Mouse (Mus musculus) cerebral cortex, adult 2 months (tissue): ENCODE measurements around the gene Tmbim1.

Experiments
- WGBS: fragments of 180-500 bp; shearing (Covaris S2); methylation state at CpG from one replicate; pipeline ENCODE4 v1.1.7; 2018; 5-methylcytosine and 5-hydroxymethylcytosine counted together

Gene Tmbim1

GRCm38 (mm10) chr1:74329899-74330431 lies 24.5 kb upstream of the Tmbim1 start:
- 67% methylated on average over 7 of the region's 7 CpGs for WGBS

- WGBS, result 77% methylated on average over 2 of the region's 2 CpGs
Observed at GRCm38 (mm10) chr1:74326916-74327315, 21.5 kb upstream of the Tmbim1 start.

- WGBS, result 83% methylated on average over 3 of the region's 3 CpGs
Observed at GRCm38 (mm10) chr1:74321396-74321795, 16.0 kb upstream of the Tmbim1 start.

DNA sequence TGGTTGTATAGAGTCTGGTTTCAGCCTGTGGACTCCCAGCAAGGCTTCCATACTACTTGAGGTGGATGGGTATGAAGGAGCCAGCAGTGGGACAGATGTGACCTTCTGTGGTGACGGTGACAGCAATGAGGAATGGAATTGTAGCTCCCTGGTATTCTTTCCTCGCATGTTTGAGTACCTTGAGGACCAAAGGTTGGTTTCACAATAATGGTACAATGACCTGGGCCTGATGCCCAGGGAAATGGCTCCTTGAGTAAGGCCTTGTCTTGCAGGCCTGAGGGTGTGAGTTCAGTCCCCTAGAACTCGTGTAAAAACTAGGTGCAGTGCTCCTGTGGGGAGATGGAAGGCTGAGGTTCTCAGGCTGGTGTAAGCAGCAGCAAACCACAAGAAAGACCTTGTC lies 13.3 kb upstream of the Tmbim1 start:
- WGBS, result over 99% methylated on average over 3 of the region's 3 CpGs

DNA sequence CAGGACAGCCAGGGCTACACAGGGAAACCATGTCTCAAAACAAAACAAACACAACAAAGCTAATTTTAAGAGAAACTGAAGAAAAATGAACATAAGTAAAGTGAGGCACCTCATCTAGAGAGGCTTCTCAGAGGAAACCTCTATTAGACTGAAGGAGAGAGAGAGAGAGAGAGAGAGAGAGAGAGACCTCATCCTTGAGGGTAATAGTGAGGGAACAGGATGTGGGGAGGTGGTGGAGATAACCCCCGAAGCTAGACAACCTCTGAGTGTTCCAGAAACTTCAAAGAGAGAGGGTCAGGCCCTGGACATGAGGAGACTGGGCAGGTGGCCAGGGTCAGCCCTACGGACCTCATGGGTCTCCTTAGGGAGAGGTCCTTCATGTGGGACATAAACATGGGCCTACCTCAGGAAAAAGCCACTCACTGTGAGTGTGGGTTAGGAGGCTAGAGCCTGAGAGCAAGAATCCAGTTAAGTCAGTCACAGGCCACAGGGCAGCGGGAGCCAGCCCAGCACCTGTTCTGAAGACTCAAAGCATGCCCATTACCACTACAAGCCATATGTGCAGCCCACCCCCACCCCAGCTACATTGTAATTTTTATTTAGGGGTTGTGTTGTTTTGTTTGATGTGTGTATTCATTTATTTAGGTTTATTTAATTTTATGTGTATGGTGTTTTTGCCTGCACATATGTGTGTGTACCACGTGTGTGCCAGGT lies 10.8 kb upstream of the Tmbim1 start:
- 78% methylated on average over 4 of the region's 4 CpGs for WGBS

DNA sequence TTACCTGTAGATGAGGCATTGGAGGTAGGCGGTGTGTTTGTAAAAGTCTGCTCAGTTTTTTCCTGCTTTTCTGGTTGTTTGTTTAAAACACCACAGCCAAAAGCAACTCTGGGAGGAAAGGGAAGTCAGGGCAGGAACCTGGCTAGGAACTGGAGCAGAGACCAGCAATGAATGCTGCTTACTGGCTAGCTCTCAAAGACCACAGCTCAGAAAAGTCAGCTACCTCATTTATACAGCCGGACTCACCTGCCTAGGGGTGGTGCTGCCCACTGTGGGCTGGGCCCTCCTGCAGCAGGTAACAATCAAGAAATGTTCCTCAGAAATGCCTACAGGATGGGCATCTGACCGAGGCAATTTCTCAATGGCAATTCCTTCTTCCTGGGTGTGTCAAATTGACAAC lies 9.4 kb upstream of the Tmbim1 start:
- 75% methylated on average over 3 of the region's 3 CpGs for WGBS

GRCm38 (mm10) chr1:74313049-74313692 lies 7.7 kb upstream of the Tmbim1 start:
- WGBS, result 1% methylated on average over 3 of the region's 3 CpGs

DNA sequence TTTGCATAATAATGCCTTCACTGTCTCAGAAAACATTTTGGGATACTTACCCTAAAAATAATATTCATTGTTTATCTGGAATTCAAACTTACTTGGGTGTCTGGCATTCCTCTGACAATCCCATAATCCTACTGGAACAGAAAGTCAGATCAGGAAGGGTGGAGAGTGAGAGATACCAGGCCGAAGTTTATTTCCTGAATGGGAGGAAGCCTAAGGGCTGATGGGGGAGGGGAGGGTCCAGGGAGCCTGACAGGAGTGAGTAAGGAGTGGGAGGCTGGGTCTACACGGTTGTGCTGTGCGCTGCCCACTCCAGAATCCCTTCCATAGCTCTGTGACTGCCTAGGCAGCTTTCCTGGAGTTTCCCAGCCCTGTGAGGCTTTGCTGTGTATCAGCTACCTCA lies 4.3 kb upstream of the Tmbim1 start:
- WGBS, result 54% methylated on average over 3 of the region's 3 CpGs

GRCm38 (mm10) chr1:74308001-74308964 lies 2.9 kb upstream of the Tmbim1 start:
- WGBS, result 87% methylated on average over 10 of the region's 10 CpGs

DNA sequence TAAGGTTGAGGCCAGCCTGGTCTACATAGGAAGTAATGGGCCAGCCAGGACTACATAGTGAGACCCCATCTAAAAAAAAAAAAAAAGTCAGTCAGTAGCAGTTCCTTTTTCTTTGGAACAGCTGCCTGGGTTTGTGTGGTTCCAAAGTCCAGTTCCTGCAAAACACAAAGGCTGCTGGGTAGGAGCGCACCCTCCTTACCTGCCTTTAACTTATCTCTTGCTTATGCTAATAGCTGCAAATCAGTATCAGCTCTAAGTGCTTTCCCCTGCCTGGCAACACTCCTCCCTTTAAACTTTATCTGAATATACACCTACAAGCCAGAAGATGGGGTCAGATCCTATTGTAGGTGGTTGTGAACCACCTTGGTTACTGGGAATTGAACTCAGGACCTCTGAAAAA lies 1.7 kb upstream of the Tmbim1 start:
- whole genome bisulfite sequencing, result 100% methylated on average over 1 of the region's 1 CpGs

DNA sequence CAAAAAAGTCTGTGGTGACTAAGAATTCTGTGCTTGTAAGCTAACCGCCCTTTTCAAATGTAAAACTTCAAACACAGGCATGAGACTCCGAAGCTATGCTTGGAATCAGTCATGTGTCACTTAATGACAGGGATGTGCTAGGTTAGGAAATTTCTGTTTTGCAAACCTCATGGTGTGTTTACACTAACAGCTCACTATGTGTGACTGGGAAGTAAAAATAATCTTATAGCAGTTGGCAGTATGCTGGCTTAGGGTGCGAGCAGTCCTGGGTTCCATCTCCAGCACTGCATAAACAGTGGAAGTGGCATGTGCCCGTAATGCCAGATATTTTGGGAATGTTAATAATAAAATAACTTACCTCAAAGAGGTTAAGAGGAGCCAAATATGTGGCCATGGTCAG lies 476 bp downstream of the Tmbim1 start:
- WGBS, result 73% methylated on average over 4 of the region's 4 CpGs

- WGBS, result 21% methylated on average over 12 of the region's 12 CpGs
Observed at GRCm38 (mm10) chr1:74304339-74304790, 1.1 kb downstream of the Tmbim1 start.

DNA sequence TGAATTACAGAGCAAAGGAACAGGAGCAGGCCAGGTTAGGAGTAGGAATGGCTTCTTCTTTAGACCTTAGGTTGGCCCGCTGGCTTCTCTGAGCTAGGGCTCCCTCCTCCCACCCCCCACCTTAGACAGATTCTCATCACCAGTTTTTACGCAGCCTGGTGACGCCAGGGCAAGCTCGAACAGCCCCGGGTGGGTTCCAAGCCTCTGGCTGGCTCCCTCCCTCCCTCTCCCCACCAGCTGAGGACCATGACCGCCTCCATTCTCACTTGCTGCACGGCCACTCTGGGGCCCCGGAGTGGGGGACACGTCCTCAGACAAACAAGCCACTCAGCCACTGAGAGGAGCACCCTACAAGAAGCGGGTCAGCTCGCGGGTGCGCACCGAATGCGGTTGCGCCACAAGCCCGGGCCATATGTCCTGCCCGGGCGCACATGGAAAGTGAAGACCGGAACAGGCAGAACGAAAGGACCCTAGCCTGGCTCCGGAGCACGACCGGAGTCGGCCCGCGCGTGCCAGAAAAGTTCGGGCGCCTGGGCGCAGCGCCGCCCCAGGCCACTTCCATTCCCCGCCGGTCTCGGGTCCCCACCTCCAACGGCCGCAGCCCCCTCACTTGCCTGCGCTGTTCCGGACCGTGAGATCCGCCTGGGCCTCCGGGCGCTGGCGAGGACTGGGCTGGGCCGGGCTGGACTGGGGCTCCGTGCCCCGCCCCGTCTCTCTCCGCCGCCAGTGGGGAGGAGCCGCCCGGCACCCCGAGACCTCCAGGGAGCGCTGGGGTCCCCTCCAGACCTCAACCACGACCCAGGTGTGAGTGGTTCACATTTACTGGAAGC lies 1.7 kb downstream of the Tmbim1 start:
- 4% methylated on average over 56 of the region's 56 CpGs for WGBS

- 71% methylated on average over 2 of the region's 2 CpGs for WGBS
Observed at GRCm38 (mm10) chr1:74302835-74303234, 2.6 kb downstream of the Tmbim1 start.

DNA sequence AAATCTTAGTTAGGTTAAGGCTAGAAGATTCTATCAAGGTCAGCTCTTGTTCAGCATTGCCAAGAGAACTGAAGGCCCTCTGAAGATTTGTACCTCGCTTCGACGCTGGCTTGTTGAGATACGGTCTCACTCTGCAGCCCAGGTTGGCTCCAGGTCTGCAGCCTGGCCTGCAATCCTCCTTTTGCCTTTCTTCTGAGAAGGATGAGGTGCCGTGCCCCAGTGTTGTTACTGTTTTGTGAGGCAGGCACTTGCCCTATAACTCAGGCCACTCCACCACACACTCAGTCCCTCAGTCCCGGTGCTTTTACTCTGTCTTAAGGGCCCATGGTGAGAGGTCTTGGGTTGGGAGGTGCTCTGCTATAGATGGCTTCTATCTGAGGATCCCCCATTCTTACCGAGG lies 3.2 kb downstream of the Tmbim1 start:
- 78% methylated on average over 7 of the region's 7 CpGs for WGBS

DNA sequence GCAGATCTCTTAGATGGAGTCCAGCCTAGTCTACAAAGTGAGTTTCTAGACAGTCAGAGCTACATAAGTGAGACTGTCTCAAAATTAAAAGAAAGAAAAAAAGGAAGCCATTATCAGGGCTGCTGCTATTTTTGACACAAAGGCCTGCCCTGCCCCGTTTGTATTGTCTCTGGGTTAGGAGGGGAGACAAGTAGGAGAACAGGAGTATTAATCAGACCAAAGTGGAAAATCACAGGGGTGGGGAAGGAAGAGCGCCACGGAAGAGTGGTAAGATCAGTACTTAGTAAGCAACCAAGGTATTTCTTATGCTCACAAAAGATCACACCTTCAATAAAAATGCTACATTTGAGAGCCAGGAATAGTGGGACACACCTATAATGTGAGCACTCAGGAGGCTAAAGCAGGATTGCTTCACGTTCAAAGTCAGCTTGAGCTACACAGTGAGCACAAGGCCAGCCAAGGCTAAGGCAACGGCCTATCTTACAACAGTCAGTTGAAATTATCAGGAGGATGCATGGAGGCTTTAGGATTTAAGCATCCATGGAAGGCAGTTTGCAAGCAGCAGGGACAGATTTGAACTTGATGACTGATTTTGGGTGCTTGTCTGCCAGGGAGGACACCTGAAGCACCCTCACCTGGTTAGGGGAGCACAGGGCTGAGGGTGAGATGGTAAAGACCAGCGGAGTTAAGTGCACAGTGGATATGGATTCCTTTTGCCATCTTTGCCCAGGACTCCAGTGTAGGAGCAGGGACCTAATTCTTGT lies 4.9 kb downstream of the Tmbim1 start:
- 69% methylated on average over 6 of the region's 6 CpGs for WGBS

- WGBS, result 51% methylated on average over 5 of the region's 5 CpGs
Observed at GRCm38 (mm10) chr1:74298996-74299395, 6.4 kb downstream of the Tmbim1 start.

GRCm38 (mm10) chr1:74298157-74298750 lies 7.2 kb downstream of the Tmbim1 start:
- 78% methylated on average over 5 of the region's 5 CpGs for WGBS

DNA sequence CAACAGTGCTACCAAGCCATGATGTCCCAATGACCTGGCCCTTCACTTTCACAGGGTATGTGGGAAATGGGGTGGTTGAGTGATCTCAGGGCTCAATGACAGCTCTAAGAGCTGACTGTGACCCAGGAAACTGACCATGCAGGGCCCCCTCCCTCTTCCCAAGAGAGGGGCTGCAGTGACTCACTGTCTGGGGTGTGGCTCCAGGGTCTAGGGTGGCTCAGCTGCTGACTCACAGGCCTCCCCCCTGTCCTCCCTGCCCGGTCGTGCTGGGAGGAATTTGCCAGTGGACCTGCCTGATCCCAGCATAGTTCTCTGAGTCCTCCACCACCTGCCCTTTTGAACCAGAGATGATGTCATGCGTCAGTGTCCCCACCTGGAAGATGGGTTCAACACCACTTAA lies 8.2 kb downstream of the Tmbim1 start:
- 70% methylated on average over 3 of the region's 3 CpGs for WGBS

DNA sequence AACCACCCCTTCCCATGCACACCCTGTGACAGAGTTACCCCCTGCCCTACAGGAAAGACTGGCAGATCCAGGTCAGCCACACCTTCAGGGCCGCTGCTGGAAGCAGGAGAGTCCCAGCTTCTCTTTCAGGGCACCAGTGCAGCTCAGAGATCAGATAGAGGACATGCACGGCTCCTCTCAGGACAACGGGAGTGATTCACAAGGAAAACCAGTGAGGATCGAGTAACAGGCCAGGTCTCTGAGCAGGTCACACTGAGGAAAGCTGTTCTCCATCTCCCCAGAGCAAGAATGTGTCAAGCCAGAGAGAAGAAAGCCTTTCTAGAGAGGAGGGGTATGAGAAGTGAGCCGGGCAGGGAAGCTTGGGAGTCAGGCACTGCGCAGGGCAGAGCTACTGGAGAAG lies 8.9 kb downstream of the Tmbim1 start:
- 65% methylated on average over 6 of the region's 6 CpGs for WGBS
